Mouse (Mus musculus): Measurements from ENCODE around the gene Kcnf1. TPM values are rescaled to one million over a fixed set of nuclear protein-coding genes. Genes with fewer than 3 reads are reported as not detected.
"Not testable (repeated sequence)": the region's sequence is repeated elsewhere in the genome, so short reads cannot be mapped to it uniquely, and the experiment has no call there.

Gene Kcnf1
- polyA plus RNA-seq, 1 experiment from 2014 or later: 0.33 TPM

- peaks cover 12% of the 10 kb centered on the region for H3K4me1 ChIP-seq
- no peak overlapping the region for H3K27ac ChIP-seq (replicated peaks)
- H3K27me3 ChIP-seq (ENCODE audit: low read depth, poor library complexity, severe bottlenecking): no peaks in the 10 kb centered on the region
- DNase-seq (ENCODE audit: low spot score): no peak
- H3K9me3 ChIP-seq (replicated peaks): no peaks in the 10 kb centered on the region
- H3K36me3 ChIP-seq: no peaks in the 10 kb centered on the region
- WGBS: 85% methylated on average over 10 of the region's 10 CpGs
- no peak overlapping the region for H3K4me3 ChIP-seq
Observed at GRCm38 (mm10) chr12:17148920-17149319, 27.8 kb downstream of the Kcnf1 start.

DNA sequence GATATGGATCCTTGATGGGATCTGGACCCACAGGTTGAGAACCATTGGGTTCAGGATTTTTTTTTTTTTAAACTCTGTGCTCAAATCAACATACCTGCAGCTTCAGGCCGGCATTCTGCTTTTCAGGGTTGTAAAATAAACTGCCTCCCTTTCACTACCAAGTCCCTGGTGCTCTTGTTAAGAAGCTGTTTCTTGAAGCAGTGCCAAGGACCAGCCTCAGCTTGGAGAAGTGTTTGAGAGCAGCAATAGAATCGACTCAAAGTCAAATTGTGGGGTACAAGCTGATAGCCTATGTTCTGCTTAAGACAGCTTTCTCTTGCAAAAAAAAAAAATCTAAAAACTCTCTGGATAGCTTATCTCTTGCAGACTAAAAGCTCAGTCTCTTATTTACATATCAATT lies 34.9 kb downstream of the Kcnf1 start:
- no peak for DNase-seq (ENCODE audit: low spot score)
- H3K27me3 ChIP-seq (ENCODE audit: low read depth, poor library complexity, severe bottlenecking): no peaks in the 10 kb centered on the region
- WGBS: 48% methylated on average over 2 of the region's 2 CpGs

GRCm38 (mm10) chr12:17140436-17140835 lies 36.3 kb downstream of the Kcnf1 start:
- WGBS: 82% methylated on average over 3 of the region's 3 CpGs

More for the DNA sequence above, 34.9 kb downstream of the Kcnf1 start:
- no peaks in the 10 kb centered on the region for H3K36me3 ChIP-seq
- H3K4me1 ChIP-seq: peaks cover 34% of the 10 kb centered on the region
- no peaks in the 10 kb centered on the region for H3K9me3 ChIP-seq (replicated peaks)
- no peak overlapping the region for H3K4me3 ChIP-seq
- no peak overlapping the region for H3K27ac ChIP-seq (replicated peaks)

GRCm38 (mm10) chr12:17134546-17135096 lies 42.1 kb downstream of the Kcnf1 start:
- Histone ChIP-seq H3K4me3 (no peak overlapping the region), H3K27me3 (ENCODE audit: low read depth, poor library complexity, severe bottlenecking) (no peaks in the 10 kb centered on the region), H3K36me3 (no peaks in the 10 kb centered on the region), H3K9me3 (replicated peaks) (no peaks in the 10 kb centered on the region), H3K27ac (replicated peaks) (no peak overlapping the region), H3K4me1 (no peaks in the 10 kb centered on the region)
- DNase-seq (ENCODE audit: low spot score): no peak
- 84% methylated on average over 9 of the region's 9 CpGs for WGBS

More at GRCm38 (mm10) chr12:17140436-17140835, 36.3 kb downstream of the Kcnf1 start:
- no peak for DNase-seq (ENCODE audit: low spot score)
- H3K36me3 ChIP-seq: no peaks in the 10 kb centered on the region
- H3K27me3 ChIP-seq (ENCODE audit: low read depth, poor library complexity, severe bottlenecking): no peaks in the 10 kb centered on the region
- H3K27ac ChIP-seq (replicated peaks): no peak overlapping the region; the same call in 1 of the 2 replicates
- no peak overlapping the region for H3K4me3 ChIP-seq
- H3K9me3 ChIP-seq (replicated peaks): no peaks in the 10 kb centered on the region
- H3K4me1 ChIP-seq: peaks cover 34% of the 10 kb centered on the region

DNA sequence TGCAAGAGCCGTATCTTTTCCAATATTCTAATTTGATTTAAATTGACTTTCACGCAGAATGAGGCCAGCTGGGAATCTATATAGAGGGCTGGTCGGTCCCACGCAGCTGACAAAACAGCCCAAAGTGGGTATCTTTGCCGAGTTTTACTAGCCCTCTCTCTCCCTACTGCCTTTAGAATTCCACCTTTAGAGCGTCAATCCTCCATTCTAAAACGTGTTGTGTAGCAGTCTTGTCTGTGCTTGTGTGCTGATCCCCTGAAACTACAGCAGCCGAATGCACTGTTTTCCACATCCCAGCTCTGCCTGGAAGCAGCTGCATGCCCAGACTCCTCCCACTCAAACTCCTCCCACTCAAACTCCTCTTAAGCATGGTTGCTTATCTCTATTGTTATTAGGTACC lies 44.4 kb downstream of the Kcnf1 start:
- H3K9me3 ChIP-seq (replicated peaks): no peaks in the 10 kb centered on the region
- H3K27me3 ChIP-seq (ENCODE audit: low read depth, poor library complexity, severe bottlenecking): no peaks in the 10 kb centered on the region
- 81% methylated on average over 8 of the region's 8 CpGs for WGBS
- H3K36me3 ChIP-seq: no peaks in the 10 kb centered on the region
- DNase-seq (ENCODE audit: low spot score): no peak
- no peak overlapping the region for H3K4me3 ChIP-seq
- no peaks in the 10 kb centered on the region for H3K4me1 ChIP-seq
- 0 out of 2 replicates have a peak overlapping the region, but pooled peaks have one; percentile 33 for H3K27ac ChIP-seq (replicated peaks)

DNA sequence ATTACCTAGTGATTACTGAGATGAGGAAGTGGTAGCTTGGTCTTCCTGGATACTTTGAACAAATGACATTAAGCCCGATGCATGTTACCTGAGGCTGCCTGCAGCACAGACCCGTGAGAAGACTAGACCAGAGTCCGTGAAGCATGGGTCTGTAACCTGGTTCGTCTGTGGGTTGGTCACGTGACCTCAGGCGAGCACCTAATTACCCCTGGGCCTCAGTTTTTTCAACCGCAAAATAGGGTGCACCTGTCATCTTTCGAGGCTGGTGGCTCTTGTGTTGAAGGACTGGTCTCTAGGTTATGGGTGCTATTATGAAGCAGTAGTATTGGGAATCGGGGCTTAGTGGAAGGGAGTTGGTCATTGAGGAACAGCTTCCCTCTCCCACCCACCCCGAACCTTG lies 45.1 kb downstream of the Kcnf1 start:
- Histone ChIP-seq H3K36me3 (no peaks in the 10 kb centered on the region), H3K4me1 (no peaks in the 10 kb centered on the region), H3K27me3 (ENCODE audit: low read depth, poor library complexity, severe bottlenecking) (no peaks in the 10 kb centered on the region), H3K27ac (replicated peaks) (no peak overlapping the region), H3K9me3 (replicated peaks) (no peaks in the 10 kb centered on the region), H3K4me3 (no peak overlapping the region)
- DNase-seq (ENCODE audit: low spot score): no peak
- WGBS: 95% methylated on average over 10 of the region's 10 CpGs

GRCm38 (mm10) chr12:17122881-17123280 lies 53.8 kb downstream of the Kcnf1 start:
- not testable (repeated sequence) for H3K27me3 ChIP-seq (ENCODE audit: low read depth, poor library complexity, severe bottlenecking); H3K9me3 ChIP-seq (replicated peaks); DNase-seq (ENCODE audit: low spot score); H3K36me3 ChIP-seq; H3K4me1 ChIP-seq; H3K4me3 ChIP-seq; H3K27ac ChIP-seq (replicated peaks)
- WGBS: 97% methylated on average over 11 of the region's 12 CpGs

Other genes starting within 250 kb of the Kcnf1 start
- 3.3 and 3.5 TPM in 2 replicates for gene Pqlc3, start 176.5 kb downstream of the Kcnf1 start, polyA plus RNA-seq (2016; fragmentation: Nextera tagmentation; extraction: Ambion mirVana)
- gene 2410004P03Rik, start 165.2 kb downstream of the Kcnf1 start, polyA plus RNA-seq (2016; fragmentation: Nextera tagmentation; extraction: Ambion mirVana): 0.42 and 1.3 TPM in 2 replicates
- gene Pdia6, start 89.7 kb upstream of the Kcnf1 start, polyA plus RNA-seq (2016; fragmentation: Nextera tagmentation; extraction: Ambion mirVana): 591 and 645 TPM in 2 replicates
- 0.21 and 0.46 TPM in 2 replicates for gene Atp6v1c2, start 152.5 kb upstream of the Kcnf1 start, polyA plus RNA-seq (2016; fragmentation: Nextera tagmentation; extraction: Ambion mirVana)
- 35.4 and 37.1 TPM in 2 replicates for gene Nol10, start 171.6 kb upstream of the Kcnf1 start, polyA plus RNA-seq (2016; fragmentation: Nextera tagmentation; extraction: Ambion mirVana)

All from midbrain, embryonic 10.5 days (tissue).